Mouse (Mus musculus): ENCODE data around the gene C4b. TPM values are rescaled to one million over a fixed set of nuclear protein-coding genes. Genes with fewer than 3 reads are reported as not detected.
"Not testable (repeated sequence)": the region's sequence is repeated elsewhere in the genome, so short reads cannot be mapped to it uniquely, and the experiment has no call there.

Gene C4b
- total and polyA plus RNA-seq, 3 experiments, result not detected

DNA sequence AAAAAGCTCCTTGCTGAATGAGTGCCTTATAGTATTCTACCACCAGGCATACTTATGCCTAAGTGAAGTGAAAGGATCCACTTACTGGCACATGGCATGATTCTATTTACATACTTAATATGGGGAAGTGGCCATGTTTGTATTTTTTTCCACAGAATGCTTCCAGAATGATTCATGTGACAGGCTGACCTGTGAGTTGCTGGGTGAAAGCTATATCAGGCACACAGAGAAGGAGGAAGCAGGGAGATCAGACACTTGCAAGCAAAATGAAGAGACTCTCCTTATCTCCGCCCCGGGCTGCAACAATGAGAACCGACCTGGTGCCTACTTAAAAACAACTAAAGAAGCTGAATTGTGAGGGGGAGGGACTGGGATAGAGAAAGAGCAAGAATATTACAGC, 17.8 kb upstream of the C4b start:
- H3K4me3 ChIP-seq (replicated peaks in 1 of 3; ENCODE audit: low read depth in 2 of 3, low read length in 2 of 3, poor library complexity in 1 of 3), result no peak overlapping the region
- H3K9me3 ChIP-seq (replicated peaks; ENCODE audit: low read length), result no peaks in the 10 kb centered on the region
- peaks cover 2% of the 10 kb centered on the region for H3K27me3 ChIP-seq (replicated peaks)
- TF ChIP-seq SIN3A (IDR thresholded peaks at IDR 0.05; ENCODE audit: low read length) (no peak), ETS1 (conservative IDR thresholded peaks at IDR 0.05; ENCODE audit: low read depth, low read length) (no peak), TCF12 (IDR thresholded peaks at IDR 0.05; ENCODE audit: low read depth, low read length) (no peak), E2F4 (IDR thresholded peaks at IDR 0.05; ENCODE audit: insufficient replicate concordance, low read depth, low read length) (no peak), MXI1 (IDR thresholded peaks at IDR 0.05; ENCODE audit: low read depth, low read length) (no peak), USF2 (conservative IDR thresholded peaks at IDR 0.05; ENCODE audit: low read depth, low read length) (no peak), ZNF384 (IDR thresholded peaks at IDR 0.05; ENCODE audit: low read depth, low read length) (no peak), MAFK (IDR thresholded peaks at IDR 0.05; ENCODE audit: insufficient replicate concordance, low read length) (no peak), RAD21 (IDR thresholded peaks at IDR 0.05; ENCODE audit: low read depth, low read length) (no peak), RCOR1 (conservative IDR thresholded peaks at IDR 0.05; ENCODE audit: low read depth, low read length) (no peak), ZMIZ1 (IDR thresholded peaks at IDR 0.05; ENCODE audit: low read depth, low read length) (no peak), TBP (conservative IDR thresholded peaks at IDR 0.05; ENCODE audit: low read depth, low read length) (no peak)
- DNase-seq (ENCODE audit: extremely low read depth), result no peak
- H3K36me3 ChIP-seq (replicated peaks in 1 of 2; ENCODE audit: control insufficient read depth in 1 of 2, insufficient read depth in 1 of 2, low read length in 1 of 2), result no peaks in the 10 kb centered on the region
- H3K4me1 ChIP-seq (ENCODE audit: control insufficient read depth in 1 of 2, insufficient read depth in 2 of 2), result no peaks in the 10 kb centered on the region
- H3K4me2 ChIP-seq (ENCODE audit: insufficient read depth, low read depth, poor library complexity, severe bottlenecking), result no peak overlapping the region
- dilution Hi-C loops (cut with MboI; ENCODE audit: extremely low pct_ligation_motif_present, extremely low pct_unique_long_range_greater_than_20kb, low sequenced_read_pairs) (no loop called here), in situ Hi-C loops (cut with MboI; ENCODE audit: low pct_ligation_motif_present, low pct_unique_long_range_greater_than_20kb, low sequenced_read_pairs) (no loop called here)
- no peak overlapping the region for H3K9ac ChIP-seq (ENCODE audit: insufficient read depth, low read depth)
- H3K27ac ChIP-seq (ENCODE audit: insufficient read depth, low read depth), result no peak overlapping the region
- H3K79me2 ChIP-seq (replicated peaks; ENCODE audit: control insufficient read depth, extremely low read depth, insufficient read depth, poor library complexity, severe bottlenecking), result no peaks in the 10 kb centered on the region

GRCm38 (mm10) chr17:34746531-34746930, 2.8 kb upstream of the C4b start:
- Histone ChIP-seq H3K27me3 (replicated peaks) (peaks cover 16% of the 10 kb centered on the region), H3K27ac (ENCODE audit: insufficient read depth, low read depth) (no peak overlapping the region), H3K4me2 (ENCODE audit: insufficient read depth, low read depth, poor library complexity, severe bottlenecking) (no peak overlapping the region), H3K36me3 (replicated peaks in 1 of 2; ENCODE audit: control insufficient read depth in 1 of 2, insufficient read depth in 1 of 2, low read length in 1 of 2) (no peaks in the 10 kb centered on the region), H3K4me1 (ENCODE audit: control insufficient read depth in 1 of 2, insufficient read depth in 2 of 2) (no peaks in the 10 kb centered on the region), H3K79me2 (replicated peaks; ENCODE audit: control insufficient read depth, extremely low read depth, insufficient read depth, poor library complexity, severe bottlenecking) (no peaks in the 10 kb centered on the region), H3K4me3 (replicated peaks in 1 of 3; ENCODE audit: low read depth in 2 of 3, low read length in 2 of 3, poor library complexity in 1 of 3) (no peak overlapping the region), H3K9ac (ENCODE audit: insufficient read depth, low read depth) (no peak overlapping the region), H3K9me3 (replicated peaks; ENCODE audit: low read length) (peaks cover 10% of the 10 kb centered on the region)
- TF ChIP-seq ZKSCAN1 (IDR thresholded peaks at IDR 0.05; ENCODE audit: borderline replicate concordance, low read depth, low read length), result no peak
- no peak for TF ChIP-seq ZC3H11A (IDR thresholded peaks at IDR 0.05; ENCODE audit: low read depth, low read length)
- no peak for TF ChIP-seq HCFC1 (IDR thresholded peaks at IDR 0.05; ENCODE audit: low read depth, low read length)
- TF ChIP-seq GABPA (IDR thresholded peaks at IDR 0.05; ENCODE audit: insufficient replicate concordance, low read depth, low read length), result no peak
- TF ChIP-seq MAX (IDR thresholded peaks at IDR 0.05; ENCODE audit: low read length), result no peak
- TF ChIP-seq TCF12 (IDR thresholded peaks at IDR 0.05; ENCODE audit: low read depth, low read length), result no peak
- no peak for TF ChIP-seq ETS1 (conservative IDR thresholded peaks at IDR 0.05; ENCODE audit: low read depth, low read length)
- TF ChIP-seq KAT2A (IDR thresholded peaks at IDR 0.05; ENCODE audit: insufficient replicate concordance, low read length), result no peak
- no peak for DNase-seq (ENCODE audit: extremely low read depth)
- dilution Hi-C loops (cut with MboI; ENCODE audit: extremely low pct_ligation_motif_present, extremely low pct_unique_long_range_greater_than_20kb, low sequenced_read_pairs), result no loop called here
- in situ Hi-C loops (cut with MboI; ENCODE audit: low pct_ligation_motif_present, low pct_unique_long_range_greater_than_20kb, low sequenced_read_pairs), result no loop called here

GRCm38 (mm10) chr17:34745166-34745565, 1.5 kb upstream of the C4b start:
- H3K79me2 ChIP-seq (replicated peaks; ENCODE audit: control insufficient read depth, extremely low read depth, insufficient read depth, poor library complexity, severe bottlenecking); H3K4me2 ChIP-seq (ENCODE audit: insufficient read depth, low read depth, poor library complexity, severe bottlenecking); H3K36me3 ChIP-seq (replicated peaks in 1 of 2; ENCODE audit: control insufficient read depth in 1 of 2, insufficient read depth in 1 of 2, low read length in 1 of 2); H3K9ac ChIP-seq (ENCODE audit: insufficient read depth, low read depth); in situ Hi-C loops (cut with MboI; ENCODE audit: low pct_ligation_motif_present, low pct_unique_long_range_greater_than_20kb, low sequenced_read_pairs); dilution Hi-C loops (cut with MboI; ENCODE audit: extremely low pct_ligation_motif_present, extremely low pct_unique_long_range_greater_than_20kb, low sequenced_read_pairs); H3K4me1 ChIP-seq (ENCODE audit: control insufficient read depth in 1 of 2, insufficient read depth in 2 of 2); H3K27ac ChIP-seq (ENCODE audit: insufficient read depth, low read depth); H3K4me3 ChIP-seq (replicated peaks in 1 of 3; ENCODE audit: low read depth in 2 of 3, low read length in 2 of 3, poor library complexity in 1 of 3); DNase-seq (ENCODE audit: extremely low read depth): not testable (repeated sequence)
- peaks cover 10% of the 10 kb centered on the region for H3K9me3 ChIP-seq (replicated peaks; ENCODE audit: low read length)
- H3K27me3 ChIP-seq (replicated peaks), result peaks cover 21% of the 10 kb centered on the region

- H3K36me3 ChIP-seq (replicated peaks in 1 of 2; ENCODE audit: control insufficient read depth in 1 of 2, insufficient read depth in 1 of 2, low read length in 1 of 2); H3K27ac ChIP-seq (ENCODE audit: insufficient read depth, low read depth); dilution Hi-C loops (cut with MboI; ENCODE audit: extremely low pct_ligation_motif_present, extremely low pct_unique_long_range_greater_than_20kb, low sequenced_read_pairs); in situ Hi-C loops (cut with MboI; ENCODE audit: low pct_ligation_motif_present, low pct_unique_long_range_greater_than_20kb, low sequenced_read_pairs); H3K4me2 ChIP-seq (ENCODE audit: insufficient read depth, low read depth, poor library complexity, severe bottlenecking); H3K79me2 ChIP-seq (replicated peaks; ENCODE audit: control insufficient read depth, extremely low read depth, insufficient read depth, poor library complexity, severe bottlenecking); H3K9ac ChIP-seq (ENCODE audit: insufficient read depth, low read depth); H3K4me3 ChIP-seq (replicated peaks in 1 of 3; ENCODE audit: low read depth in 2 of 3, low read length in 2 of 3, poor library complexity in 1 of 3); DNase-seq (ENCODE audit: extremely low read depth); H3K4me1 ChIP-seq (ENCODE audit: control insufficient read depth in 1 of 2, insufficient read depth in 2 of 2): not testable (repeated sequence)
- Histone ChIP-seq H3K27me3 (replicated peaks) (peaks cover 26% of the 10 kb centered on the region), H3K9me3 (replicated peaks; ENCODE audit: low read length) (peaks cover 10% of the 10 kb centered on the region)
Observed at GRCm38 (mm10) chr17:34744611-34745010, 929 bp upstream of the C4b start.

Data from CH12.LX (cell line).